Mouse (Mus musculus) spleen, adult 2 months (tissue): ENCODE measurements around the gene Prkcq. TPM values are rescaled to one million over a fixed set of nuclear protein-coding genes. Genes with fewer than 3 reads are reported as not detected.

Experiments
- DNase-seq, 2 experiments: peaks; one replicate each; pipeline versions ENCODE4 v3.0.0 to v3.0.0-alpha.2; 2012 to 2021; ENCODE audit warnings: low spot score in 2 of 2, low read depth in 1 of 2
- H3K27ac ChIP-seq: fragments of 200-500 bp; 2 replicates; pipeline ENCODE4 v1.5.1; 2012; ENCODE audit warnings: low read length, inconsistent platforms; ENCODE audit not compliant: insufficient read depth
- H3K27me3 ChIP-seq: fragments of 200-500 bp; 2 replicates; pipeline ENCODE4 v1.6.1; 2012; ENCODE audit warnings: mild to moderate bottlenecking, moderate library complexity, low read length, inconsistent platforms; ENCODE audit not compliant: control insufficient read depth, insufficient read depth
- H3K36me3 ChIP-seq: fragments of 200-500 bp; 2 replicates; pipeline ENCODE4 v1.6.1; 2012; ENCODE audit warnings: mild to moderate bottlenecking, low read length, inconsistent platforms; ENCODE audit not compliant: control insufficient read depth, insufficient read depth
- H3K4me1 ChIP-seq: fragments of 200-500 bp; 2 replicates; pipeline ENCODE4 v1.6.1; 2011; ENCODE audit warnings: inconsistent platforms; ENCODE audit not compliant: control insufficient read depth, insufficient read depth, insufficient read length
- H3K4me3 ChIP-seq: fragments of 200-500 bp; 2 replicates; pipeline ENCODE4 v1.5.1; 2011; ENCODE audit warnings: mild to moderate bottlenecking, inconsistent platforms; ENCODE audit not compliant: insufficient read depth, insufficient read length; ENCODE audit errors: extremely low read depth
- CTCF ChIP-seq: fragments of 200-500 bp; IDR thresholded peaks from 2 replicates; pipeline ENCODE4 v1.5.1; 2011; ENCODE audit warnings: mild to moderate bottlenecking, inconsistent platforms; ENCODE audit not compliant: insufficient read depth, insufficient read length, insufficient replicate concordance; ENCODE audit errors: extremely low read depth
- POLR2A ChIP-seq: fragments of 200-500 bp; IDR thresholded peaks from 2 replicates; pipeline ENCODE4 v1.6.1; 2011; ENCODE audit warnings: low read depth, low read length, inconsistent platforms
- WGBS: fragments of 180-500 bp; shearing (Covaris S2); methylation state at CpG from one replicate; pipeline ENCODE4 v1.1.7; 2018; 5-methylcytosine and 5-hydroxymethylcytosine counted together
- polyA plus RNA-seq: library from polyadenylated mRNA; depleted of rRNA; stranded (reverse); fragments of >200 nt; gene quantifications from 2 replicates; pipeline ENCODE4 v1.2.3, GENCODE M21; 2012

Prkcq gene
- polyA plus RNA-seq, 1 experiment = 9.3 TPM

DNA sequence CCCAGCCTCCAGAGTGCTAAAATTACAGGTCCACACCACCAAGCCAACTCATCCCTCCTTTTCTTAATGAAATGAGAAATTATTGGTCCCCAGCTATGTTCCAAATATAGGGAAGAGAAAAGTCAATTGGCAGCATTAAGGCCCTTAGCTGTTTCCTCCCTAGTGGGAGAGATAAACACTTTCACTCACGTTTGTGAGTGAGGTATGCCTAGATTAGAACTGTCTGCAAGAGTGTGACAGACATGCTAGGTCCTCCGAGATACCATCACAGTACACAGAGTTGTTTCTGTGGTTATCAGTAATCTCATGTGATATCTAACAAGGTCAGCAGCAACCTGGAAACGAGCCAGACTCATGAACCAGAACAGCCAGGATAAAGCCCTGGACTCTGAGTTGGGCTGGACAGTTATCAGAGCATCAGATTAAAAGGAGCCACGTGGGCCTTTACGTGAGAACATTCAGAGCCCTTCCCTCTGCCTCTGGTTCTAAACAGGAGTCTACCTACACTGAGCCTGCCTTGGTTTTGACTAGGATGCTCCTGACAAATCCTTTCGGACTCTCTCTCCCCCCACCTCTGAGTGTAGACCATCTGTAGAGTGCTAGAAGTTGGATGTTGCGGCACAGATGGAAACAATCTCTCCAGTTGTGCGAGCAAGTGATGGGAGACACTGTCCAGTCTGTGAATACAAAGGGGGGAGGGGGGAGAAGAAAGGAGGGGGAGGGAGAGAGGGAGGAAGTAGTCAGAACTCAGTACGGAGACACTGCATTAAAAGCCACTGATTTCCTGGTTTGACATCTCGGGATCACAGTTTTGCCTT lies 157.7 kb downstream of the Prkcq start:
- WGBS = 71% methylated on average over 10 of the region's 10 CpGs
- Histone ChIP-seq H3K27me3 (no peaks in the 10 kb centered on the region), H3K36me3 (no peaks in the 10 kb centered on the region), H3K4me1 (peaks cover 8% of the 10 kb centered on the region; the same call in 1 of the 2 replicates), H3K27ac (no peak overlapping the region), H3K4me3 (no peak overlapping the region)
- no peak for DNase-seq
- no peak for TF ChIP-seq POLR2A
- no peak for TF ChIP-seq CTCF

DNA sequence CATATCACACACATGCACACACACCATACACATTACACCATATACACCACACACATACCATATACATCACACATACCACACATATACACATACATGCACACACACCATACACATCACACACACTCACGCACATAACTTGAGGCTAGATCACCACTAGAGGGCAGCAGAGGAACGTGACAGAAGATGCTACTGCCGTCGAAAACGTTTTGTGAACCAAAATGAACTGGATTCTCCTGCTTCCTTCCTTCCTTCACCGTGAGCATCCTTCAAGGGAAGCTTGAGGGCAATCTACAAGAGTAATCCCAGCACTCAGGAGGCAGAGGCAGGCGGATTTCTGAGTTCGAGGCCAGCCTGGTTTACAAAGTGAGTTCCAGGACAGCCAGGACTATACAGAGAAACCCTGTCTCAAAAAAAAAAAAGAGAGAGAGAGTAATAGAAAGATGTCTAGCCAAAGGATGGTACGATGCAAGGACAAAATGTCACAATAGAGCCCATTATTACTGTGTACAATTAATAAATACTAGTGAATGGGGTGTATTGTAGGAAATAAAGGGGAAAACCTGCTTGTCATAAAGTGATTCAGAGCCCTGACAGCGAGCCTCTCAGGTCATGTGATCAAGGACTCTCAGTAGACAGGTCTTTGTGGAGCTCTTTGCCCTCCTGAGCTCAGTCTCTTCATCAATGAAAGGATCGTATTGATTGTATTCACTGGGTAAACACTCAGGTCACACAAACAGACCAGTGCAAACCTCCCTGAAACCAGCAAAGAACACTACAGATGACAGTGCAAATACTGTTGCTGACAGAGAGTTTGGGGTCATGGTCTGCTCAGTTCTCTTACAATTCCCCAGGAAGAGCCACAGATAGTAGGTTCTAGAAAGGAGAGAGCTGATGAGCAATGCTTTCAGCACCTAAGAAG lies 159.9 kb downstream of the Prkcq start:
- H3K4me1 ChIP-seq = peaks cover 8% of the 10 kb centered on the region; the same call in 1 of the 2 replicates
- no peaks in the 10 kb centered on the region for H3K27me3 ChIP-seq
- peak; percentile 56 to 74 for DNase-seq
- 18% methylated on average over 11 of the region's 11 CpGs for WGBS
- no peaks in the 10 kb centered on the region for H3K36me3 ChIP-seq
- peak; percentile 82; the same call in 1 of the 2 replicates for TF ChIP-seq CTCF
- no peak for TF ChIP-seq POLR2A
- peak overlapping the region; percentile 16; the same call in 1 of the 2 replicates for H3K27ac ChIP-seq
- H3K4me3 ChIP-seq = 0 out of 2 replicates have a peak overlapping the region, but pooled peaks have one; percentile 9

DNA sequence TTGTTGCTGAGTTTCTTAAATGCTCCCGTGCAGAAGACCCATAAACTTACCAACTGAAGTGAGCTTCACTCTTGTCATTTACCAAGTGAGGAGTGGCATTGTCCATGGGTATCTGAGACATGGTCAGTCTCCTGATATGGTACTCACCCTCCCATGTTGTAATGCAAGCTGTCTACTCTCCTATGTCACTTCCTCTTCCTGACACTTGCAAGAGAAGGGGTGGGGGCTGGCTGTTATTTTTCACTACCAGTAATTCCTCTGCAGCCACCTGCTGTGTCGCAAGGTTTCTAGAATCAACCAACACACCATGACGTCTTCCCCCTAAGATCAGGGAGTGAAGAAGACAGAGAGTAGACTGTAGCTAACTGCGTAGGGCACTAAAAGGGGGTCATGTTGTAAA lies 160.6 kb downstream of the Prkcq start:
- Histone ChIP-seq H3K27ac (peak overlapping the region; percentile 76), H3K4me1 (peaks cover 8% of the 10 kb centered on the region; the same call in 1 of the 2 replicates), H3K4me3 (peak overlapping the region; percentile 9; the same call in 1 of the 2 replicates), H3K36me3 (no peaks in the 10 kb centered on the region), H3K27me3 (no peaks in the 10 kb centered on the region)
- no peak for TF ChIP-seq POLR2A
- DNase-seq = peak; percentile 46 to 59
- WGBS = 18% methylated on average over 4 of the region's 4 CpGs

GRCm38 (mm10) chr2:11333301-11334017 lies 161.6 kb downstream of the Prkcq start:
- TF ChIP-seq CTCF (no peak), POLR2A (no peak)
- DNase-seq = peak; percentile 42 to 70
- Histone ChIP-seq H3K36me3 (no peaks in the 10 kb centered on the region), H3K27me3 (no peaks in the 10 kb centered on the region), H3K4me3 (peak overlapping the region; percentile 24; the same call in 1 of the 2 replicates), H3K4me1 (peaks cover 9% of the 10 kb centered on the region; the same call in 1 of the 2 replicates), H3K27ac (peak overlapping the region; percentile 76)
- 36% methylated on average over 14 of the region's 14 CpGs for WGBS

- TF ChIP-seq POLR2A = no peak
- no peak for TF ChIP-seq CTCF
- DNase-seq = no peak
- Histone ChIP-seq H3K4me3 (no peak overlapping the region), H3K4me1 (peaks cover 18% of the 10 kb centered on the region; the same call in 1 of the 2 replicates), H3K36me3 (no peaks in the 10 kb centered on the region), H3K27ac (no peak overlapping the region), H3K27me3 (no peaks in the 10 kb centered on the region)
- 47% methylated on average over 8 of the region's 8 CpGs for WGBS
Observed at GRCm38 (mm10) chr2:11336320-11336719, 164.4 kb downstream of the Prkcq start.
